Mouse (Mus musculus): Measurements from ENCODE around the gene Sept12. TPM values are rescaled to one million over a fixed set of nuclear protein-coding genes. Genes with fewer than 3 reads are reported as not detected.

Gene Sept12
- not detected for total RNA-seq (2021)
- long read RNA-seq = 0 reads

DNA sequence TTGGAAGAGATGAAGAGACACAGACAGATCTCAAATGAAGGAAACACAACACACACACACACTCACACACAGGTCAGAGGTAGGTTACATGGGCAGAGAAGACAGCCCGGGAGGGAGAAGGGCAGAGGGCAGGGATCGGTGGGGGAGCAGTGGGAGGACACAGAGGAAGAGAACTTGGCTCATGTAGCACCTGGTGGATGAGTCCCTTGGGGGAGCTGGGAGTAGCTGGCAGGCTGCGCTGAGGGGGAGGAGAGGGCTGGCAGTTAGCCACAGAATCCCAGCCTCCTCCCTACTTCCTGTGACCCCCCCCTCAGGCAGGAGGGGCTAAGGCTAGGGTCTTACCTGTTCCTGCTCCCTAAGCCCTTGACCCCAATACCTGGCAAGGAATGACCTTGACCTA is at the start of gene Sept12:
TSS of gene Sept12 (minus strand) at position 300 of the 400 bp plus-strand sequence.
- no peak for DNase-seq (ENCODE audit: low spot score in 2 of 2)

DNA sequence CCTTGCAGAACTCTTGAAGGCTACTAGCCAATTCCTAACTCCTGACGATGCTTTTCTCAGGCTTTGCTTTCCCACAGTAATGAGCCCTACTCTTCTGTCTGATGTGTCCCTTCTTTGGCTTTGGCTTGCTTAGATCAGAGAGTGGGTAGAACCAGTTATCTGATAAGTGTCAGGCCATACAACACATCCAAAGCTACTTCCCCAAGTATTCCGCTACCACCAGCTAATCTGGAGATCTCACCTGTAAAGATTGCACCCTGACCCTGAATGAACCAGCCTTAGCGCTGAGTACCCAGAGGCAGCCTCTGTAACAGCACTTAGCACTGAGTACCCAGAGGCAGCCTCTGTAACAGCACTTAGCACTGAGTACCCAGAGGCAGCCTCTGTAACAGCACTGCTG is 47.7 kb upstream of the Sept12 start:
- no peak for DNase-seq (ENCODE audit: low spot score in 2 of 2)

DNA sequence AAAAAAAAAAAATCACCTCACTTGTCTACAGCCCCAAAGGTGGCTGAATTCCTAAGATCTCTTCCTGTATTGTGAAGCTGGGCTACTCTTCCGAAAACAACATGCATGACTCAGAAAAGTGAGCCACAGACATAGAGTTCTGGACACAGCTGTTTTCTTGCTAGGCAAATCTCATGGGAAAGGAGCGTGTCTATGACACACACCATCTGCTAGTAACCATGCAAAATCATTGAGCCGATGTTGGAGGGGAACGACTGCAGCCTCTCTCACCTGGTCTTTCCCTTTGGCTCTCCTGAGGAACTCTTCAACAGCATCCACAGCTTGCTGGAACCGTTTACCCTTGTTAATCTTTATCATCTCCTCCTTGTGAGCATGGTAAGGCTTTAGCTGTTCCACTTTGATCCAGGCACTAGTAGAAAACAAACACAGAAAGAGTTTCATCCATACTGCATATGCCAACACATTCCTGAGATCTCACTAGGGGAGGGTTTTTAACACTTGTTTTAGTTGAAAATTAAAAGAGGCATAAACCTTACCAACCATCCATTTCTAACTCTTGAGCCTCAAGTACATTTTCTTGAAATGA is 39.1 kb upstream of the Sept12 start:
- no peak for DNase-seq (ENCODE audit: low spot score in 2 of 2)

DNA sequence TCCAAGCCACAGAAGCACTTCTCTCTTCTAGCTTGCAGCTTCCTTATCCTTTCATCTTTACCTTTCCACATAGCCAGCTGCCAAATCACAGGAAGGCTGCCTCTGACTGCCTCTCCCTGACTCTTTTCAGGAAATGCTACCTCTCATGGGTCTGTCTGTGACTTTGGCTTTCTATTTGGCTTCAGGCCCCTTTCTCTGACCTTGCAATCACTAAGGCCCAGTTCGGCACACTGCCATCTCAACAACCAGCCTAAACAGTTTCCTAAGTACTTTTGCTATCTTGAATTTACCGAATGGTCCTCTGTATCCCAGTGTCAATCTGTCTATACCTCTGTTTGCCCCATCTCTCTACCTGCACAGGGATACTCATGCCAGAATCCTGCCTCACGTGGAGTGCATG is 37.9 kb upstream of the Sept12 start:
- DNase-seq (ENCODE audit: low spot score in 2 of 2) = no peak

DNA sequence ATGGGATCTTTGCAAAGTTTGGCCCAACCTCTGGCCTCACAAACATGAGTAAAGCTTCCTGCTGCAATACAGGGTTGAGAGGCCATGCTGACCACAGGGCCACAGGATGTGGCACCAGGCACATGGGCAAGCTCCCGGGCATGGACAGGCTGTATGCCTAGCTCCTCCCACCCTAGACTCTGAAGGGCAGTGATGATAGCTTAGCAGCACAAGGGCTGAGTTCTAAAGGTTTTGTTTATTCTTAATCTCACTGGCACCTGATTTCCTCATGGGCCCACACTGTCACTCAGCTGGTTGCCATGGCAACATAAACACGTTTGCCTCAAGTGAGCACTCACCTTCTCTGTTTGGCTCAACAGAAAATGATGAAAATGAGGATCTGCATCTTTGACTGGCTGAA is 32.2 kb upstream of the Sept12 start:
- DNase-seq (ENCODE audit: low spot score in 2 of 2) = no peak

DNA sequence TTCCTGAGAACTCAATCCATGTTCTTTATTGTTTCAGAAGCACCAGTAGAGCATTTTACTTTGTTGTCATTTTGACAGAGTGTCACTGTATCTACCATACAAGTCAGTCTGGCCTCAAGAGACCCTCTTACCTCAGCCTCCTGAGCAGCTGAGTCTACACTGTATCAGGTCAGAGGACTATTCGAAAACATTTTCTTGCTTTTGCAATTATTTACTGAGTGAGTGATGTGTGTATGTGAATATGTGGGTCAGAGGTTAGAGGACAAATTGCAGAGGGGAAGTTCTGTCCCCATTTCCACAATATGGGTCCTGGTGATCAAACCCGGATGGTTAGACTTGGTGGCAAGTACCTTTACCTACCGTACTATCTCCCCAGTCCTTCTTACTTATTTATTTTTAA is 26.4 kb upstream of the Sept12 start:
- DNase-seq (ENCODE audit: low spot score in 2 of 2) = no peak

DNA sequence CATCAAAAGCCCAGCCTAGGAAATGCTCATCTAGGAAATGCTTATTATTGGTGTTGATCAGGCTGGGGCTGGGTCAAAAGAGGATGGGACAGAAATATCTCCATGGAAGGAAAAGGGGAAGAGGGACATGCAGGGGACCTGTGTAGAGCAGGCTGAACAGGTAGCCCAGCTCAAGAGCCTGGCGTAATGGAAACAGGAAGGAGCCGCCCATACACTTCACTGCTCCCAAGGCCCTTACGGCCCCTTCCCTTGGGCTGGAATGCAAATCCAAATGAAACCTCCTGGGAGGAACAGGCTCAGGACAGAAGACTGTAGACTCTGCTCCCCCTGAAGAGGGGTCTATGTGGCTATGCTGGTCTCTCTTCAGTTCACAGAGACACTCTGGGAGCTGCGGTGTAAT is 16.9 kb upstream of the Sept12 start:
- DNase-seq (ENCODE audit: low spot score in 2 of 2) = no peak

DNA sequence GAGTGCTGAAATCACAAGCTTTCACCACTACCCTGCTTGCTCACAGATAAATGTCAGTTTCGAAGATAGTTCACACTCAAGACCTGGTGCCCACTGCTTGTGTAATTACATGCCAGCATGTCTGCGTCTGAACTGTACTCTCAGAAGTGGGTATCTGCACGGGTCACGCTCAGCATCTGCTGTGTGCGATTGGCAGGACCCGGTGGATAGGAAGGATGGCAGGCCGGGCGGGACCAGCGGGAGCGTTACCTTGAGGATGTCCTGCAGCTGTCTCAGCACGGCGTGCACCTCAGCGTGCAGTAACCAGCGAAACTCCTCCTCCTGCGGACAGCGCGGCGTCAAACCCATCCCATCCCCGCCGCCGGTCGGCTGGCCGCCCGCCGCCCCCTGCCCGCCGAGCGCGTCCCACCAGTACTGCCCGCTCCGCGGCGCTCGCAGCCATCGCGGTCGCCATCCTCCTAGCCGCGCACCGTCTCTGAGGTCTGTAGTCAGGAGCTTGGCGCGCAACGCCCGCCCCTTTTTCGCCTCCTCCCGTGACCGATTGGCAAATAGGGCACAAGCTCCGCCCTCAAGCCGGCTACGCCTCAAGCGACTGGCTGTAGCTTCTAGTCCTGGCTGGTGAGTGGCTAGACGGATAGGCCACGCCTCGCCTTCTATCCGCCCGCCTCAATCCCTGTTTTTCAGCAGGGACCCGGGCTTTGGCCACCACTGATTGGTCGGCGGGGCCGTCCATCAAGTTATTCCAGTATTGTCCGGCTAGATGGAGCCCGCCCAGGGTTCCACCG is 15.6 kb upstream of the Sept12 start, which contains the start of gene Rogdi:
TSS of gene Rogdi (minus strand) at position 500 of the 785 bp plus-strand sequence.
- DNase-seq (ENCODE audit: low spot score in 2 of 2) = peak; percentile 96 to 97

DNA sequence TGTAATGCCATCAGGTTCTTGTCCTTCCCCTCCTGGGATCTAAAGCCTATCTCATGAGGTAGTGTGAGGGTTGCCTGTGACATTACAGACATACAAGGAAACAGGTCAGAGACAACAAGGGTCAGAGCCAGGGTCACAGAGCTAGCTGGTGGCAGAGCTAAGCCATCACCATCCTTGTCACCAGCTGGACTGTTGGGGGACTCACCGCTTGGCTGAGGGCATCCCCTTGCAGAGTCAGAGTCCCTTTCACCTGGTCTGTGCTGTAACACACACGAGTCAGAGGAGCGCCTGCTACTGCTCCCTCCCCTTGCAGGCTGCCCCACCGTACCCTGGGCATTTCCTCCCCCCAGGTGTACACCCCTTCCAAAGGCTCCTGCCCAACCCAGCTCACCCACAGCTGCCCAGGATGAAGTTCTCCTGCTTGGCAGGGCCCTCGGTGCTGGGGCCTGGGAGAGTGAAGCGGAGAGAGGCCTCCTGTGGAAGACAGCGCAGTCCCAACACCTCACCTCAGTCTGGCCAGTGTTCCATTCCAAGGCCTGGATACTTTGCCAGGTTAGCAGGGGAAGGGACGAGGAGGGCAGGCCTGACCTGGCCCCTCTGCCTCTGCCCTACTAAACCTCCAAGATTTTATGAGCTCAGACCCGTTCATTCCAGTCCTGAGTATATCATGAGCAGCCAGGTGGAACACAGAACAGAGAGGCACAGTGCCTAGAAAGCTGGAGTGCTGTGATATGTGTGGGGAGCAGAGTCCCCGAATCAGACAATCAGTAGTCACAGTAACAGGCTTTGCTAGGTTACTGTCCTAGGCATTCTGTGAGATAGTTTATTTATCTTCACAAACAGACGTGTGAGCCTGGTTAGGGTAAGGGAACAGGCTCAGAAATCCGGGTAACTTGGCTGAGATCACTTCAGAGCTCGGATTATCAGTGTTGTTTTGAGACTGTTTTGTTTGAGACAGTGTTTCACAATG is 14.7 kb upstream of the Sept12 start:
- no peak for DNase-seq (ENCODE audit: low spot score in 2 of 2)

DNA sequence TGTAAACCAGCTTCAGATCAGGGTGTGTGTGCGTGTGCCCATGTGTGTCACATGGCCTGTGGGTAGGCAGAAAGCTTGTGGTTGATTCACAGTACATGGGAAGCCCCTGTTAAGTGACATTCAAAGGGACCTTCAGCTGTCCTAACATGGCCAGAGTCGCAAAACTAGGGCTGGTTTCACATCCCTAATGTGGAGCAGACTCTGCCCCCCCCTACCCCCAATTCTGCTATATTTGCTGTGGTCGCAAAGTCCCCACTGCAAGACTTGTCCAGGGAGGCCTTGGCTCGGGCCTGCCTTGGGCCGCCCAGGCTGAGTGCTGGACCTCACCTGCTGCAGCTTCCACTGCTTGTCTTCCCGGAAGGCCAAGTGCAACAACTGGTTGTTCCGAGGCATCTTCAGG is 13.6 kb upstream of the Sept12 start:
- peak in 1 of 2 experiments; percentile 5 for DNase-seq (ENCODE audit: low spot score in 2 of 2)

DNA sequence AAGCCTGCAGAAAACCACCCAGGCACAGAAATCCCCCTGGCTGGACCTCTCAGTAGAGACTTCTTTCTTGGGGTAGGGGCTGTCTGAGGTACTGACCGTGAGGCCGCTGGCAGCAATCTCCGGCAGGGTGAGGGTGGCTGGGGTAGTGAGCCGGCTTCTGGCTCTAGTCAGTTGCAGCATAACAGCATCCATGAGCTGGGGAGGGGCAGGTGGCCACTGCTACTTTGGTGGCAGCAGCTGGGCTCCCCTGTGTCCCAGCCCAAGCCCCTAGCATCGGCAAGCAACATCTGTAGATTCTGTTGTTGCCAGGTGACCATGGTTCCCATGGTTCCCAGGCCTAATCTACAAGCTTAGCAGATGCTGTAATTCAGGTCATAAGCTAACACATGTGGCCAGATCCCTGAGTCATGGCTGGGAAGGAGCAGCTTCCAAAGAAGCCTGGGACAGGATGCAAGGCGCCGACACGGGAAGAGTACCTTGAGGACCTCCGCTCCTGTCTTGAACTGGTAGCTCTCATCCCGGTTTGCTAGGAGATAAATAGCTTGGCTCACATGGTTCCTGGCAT is 12.8 kb upstream of the Sept12 start:
- DNase-seq (ENCODE audit: low spot score in 2 of 2) = no peak

DNA sequence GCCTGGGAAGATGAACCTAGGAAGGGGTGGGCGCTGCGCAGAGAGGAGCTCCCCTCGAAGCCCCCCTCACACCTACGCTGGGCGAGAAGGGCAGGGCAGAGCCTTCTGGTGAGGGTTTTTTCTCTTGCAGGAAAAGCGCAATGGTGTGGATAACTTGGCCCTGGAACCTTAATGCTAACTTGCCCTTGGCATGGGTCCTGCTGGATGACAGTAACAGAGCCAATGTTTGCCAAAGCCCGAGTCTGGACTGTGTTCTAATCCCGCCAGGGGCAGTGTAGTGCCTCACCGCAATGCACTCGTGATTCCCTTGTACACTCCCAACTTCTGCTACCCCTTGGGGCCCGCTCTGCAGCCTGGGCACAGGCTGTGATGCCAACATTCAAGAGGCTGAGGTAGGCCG is 10.4 kb upstream of the Sept12 start:
- no peak for DNase-seq (ENCODE audit: low spot score in 2 of 2)

DNA sequence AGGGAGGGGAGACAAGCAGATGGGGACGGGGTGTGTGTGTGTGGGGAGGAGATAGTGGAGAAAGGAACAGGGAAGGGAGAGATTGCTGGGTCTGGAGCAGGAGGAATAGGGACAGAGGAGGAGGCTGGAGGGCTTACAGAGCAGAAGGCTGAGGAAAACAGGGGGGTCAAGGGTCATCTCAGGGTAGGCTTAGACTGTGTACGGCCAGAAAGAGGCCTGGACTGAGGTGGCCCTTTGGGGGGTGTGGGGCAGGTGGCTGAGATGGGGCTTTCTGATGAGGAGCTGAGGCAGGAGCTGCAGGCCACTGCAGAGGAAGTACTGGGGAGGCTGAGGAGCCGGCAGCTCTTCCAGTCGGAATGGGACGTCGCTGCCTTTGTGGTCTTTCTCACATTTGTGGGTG is 9.8 kb upstream of the Sept12 start:
- DNase-seq (ENCODE audit: low spot score in 2 of 2) = no peak

DNA sequence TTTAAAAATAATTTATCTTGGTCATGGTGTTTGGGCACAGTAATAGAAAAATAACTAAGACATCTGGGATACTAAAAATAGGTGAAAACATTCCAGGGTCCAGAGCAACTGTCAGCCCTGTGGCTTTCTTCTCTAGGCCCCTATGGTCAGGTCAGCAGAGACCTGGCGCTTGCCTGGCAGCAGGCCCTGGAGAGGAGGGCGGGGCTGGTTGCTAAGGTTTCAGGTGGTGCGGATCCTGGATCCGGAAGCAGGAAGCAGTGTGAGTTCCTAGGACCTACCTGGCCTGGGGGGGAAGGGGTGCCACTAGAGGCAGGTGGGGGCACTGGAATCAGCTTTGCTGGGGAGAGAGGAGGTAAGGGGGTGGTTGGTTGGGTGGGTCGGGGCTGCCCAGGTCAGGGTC is 9.4 kb upstream of the Sept12 start, which contains the start of gene Smim22:
TSS of gene Smim22 (plus strand) at position 222 of the 400 bp plus-strand sequence.
- DNase-seq (ENCODE audit: low spot score in 2 of 2) = no peak

DNA sequence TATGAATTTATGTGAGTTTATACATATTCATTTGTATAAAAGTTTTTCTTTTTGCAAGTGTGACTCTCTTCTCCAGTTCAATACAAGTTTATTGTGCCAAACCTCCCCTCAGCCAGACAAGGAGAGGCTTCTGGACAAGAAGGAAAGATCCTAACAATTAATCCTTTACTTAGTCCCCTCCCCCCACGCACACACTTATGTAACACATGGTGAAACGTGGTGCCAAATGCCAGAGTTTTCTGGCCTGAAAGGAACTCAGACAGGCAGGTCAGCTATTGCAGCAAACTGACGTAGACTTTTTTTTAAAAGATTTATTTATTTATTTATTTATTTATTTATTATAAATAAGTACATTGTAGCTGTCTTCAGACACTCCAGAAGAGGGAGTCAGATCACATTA is 3.0 kb upstream of the Sept12 start:
- DNase-seq (ENCODE audit: low spot score in 2 of 2) = no peak

DNA sequence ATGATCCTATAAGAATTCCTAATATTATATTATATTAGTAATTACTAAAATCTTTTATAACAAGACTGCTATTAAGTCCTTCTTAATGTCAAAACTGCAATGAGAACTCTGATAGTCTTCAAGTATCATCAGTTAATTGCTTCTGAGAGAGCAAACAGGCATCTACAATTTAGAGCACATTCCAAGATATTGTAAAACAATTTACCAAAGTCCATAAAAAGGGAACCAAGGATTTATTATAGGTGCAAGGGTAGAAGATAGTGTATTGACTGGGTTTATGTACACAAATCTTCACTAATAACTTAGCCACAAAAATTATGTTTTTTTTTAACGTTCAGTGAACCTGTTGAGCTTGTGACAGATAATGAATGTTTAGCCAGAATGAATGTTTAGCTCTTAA is 1.3 kb upstream of the Sept12 start:
- no peak for DNase-seq (ENCODE audit: low spot score in 2 of 2)

DNA sequence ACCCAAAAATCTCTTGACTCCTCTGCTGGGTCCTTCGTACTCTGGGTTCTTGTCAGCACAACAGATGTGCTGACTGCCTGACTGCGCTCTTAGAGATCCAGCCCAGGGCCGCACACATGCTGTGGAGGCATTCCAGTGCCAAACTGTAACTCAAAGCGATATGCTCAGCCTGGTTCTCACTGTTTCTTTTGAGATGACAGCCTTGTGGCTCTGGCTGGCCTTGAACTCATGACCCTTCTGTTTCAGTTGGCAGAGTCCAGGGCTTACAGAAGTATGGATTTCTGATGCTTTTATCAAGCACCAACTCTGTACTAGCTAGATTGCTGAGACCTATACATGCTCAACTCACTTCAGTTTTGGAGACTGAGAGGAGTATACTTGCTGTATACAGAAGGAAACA is 4.4 kb downstream of the Sept12 start:
- DNase-seq (ENCODE audit: low spot score in 2 of 2) = no peak

DNA sequence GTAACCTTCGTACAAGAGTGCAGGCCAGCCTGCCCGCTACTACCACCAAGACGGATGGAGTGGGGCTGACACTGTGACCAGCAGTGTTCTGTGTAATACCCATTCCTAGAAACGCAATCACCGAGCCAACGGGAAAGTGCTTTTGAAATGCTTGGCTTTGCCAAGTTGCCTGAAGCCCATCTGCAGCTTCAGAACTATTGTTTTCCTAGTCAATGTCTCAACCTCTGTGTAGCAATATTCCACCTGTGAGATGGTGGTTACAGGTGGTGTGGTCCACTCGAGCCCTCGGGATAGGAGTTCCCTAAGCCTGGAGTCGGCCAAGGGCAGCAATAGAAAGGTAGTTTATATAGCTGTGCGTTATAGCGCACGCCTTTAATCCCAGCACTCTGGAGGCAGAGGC is 12.9 kb downstream of the Sept12 start:
- DNase-seq (ENCODE audit: low spot score in 2 of 2) = no peak

DNA sequence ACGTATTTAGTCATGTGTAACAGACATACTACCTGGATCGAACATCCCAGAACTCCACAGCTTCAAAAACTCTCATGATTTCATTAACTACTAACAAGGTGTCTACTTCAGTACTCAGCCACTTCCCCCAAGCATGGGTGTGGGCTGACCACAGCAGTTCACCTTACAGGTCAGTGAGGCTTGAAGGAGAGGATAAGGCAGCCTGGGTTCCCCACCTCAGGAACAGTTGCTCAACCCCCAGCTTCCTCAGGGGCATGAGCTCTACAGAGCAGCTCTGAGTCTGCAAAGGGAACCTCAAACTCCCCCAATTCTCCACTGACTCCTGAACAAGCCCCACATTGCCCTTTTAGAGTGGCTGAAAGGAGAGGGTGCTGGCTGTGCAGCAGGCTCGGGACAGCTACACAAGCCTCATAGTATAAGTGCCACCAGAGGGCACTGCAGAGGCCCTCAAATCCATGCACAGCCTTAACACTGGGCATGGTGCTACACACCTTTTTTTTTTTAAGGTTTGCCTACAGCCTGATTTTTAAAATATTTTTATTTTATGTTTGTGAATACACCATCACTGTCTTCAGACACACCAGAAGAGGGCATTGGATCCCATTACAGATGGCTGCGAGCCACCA is 17.8 kb downstream of the Sept12 start:
- no peak for DNase-seq (ENCODE audit: low spot score in 2 of 2)

DNA sequence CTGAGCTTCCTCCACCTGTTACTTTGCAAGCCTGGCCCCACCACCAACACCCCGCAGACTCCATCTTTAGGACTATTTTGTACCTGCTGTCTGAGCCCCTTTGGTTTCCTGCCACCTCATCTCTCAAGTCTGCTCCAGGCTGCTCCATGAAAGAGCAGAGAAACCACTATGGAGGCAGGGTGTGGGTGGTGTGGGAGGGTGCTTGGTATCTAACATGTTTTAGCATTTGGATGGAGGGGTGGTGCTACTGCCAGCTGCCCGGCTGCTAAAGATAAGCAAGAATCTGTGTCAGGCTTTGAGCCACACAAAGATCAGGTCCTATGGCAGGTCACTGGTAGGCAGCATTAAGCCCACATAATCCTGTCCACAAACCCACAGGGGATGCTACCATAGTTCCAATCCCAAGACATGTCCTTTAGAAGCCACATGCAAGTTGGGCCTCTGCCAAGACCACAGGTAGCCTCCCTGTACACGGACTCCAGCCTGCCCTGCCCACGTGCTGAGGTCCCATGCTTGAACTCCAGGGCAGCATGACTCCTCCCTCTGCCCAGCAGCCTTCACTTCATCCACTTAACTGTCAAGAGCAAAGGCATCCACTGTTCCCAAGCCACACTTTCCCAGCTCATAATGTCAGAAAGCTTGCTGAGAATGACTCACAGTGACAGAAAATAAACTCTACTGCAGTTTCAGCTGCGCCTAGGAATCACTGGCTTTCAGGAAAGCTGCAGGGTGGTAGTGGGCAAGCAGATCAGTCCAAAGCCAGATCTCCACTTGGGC is 19.2 kb downstream of the Sept12 start:
- peak in 1 of 2 experiments; percentile 27 for DNase-seq (ENCODE audit: low spot score in 2 of 2)

All from layer of hippocampus, postnatal 10 days (tissue).